Mouse (Mus musculus) hindbrain, embryonic 13.5 days (tissue): ENCODE data around the gene Hist1h3b. TPM values are rescaled to one million over a fixed set of nuclear protein-coding genes. Genes with fewer than 3 reads are reported as not detected.
A peak's percentile ranks its signal among the peaks of the same experiment; 100 is the strongest.
"Not testable (repeated sequence)": the region's sequence is repeated elsewhere in the genome, so short reads cannot be mapped to it uniquely, and the experiment has no call there.

ENCODE experiments used
- ATAC-seq: fragments of 200-750 bp; cut with Nextera tagmentation; 2 replicates; pipeline ENCODE4 v1.8.0; 2017; ENCODE audit warnings: moderate TSS enrichment; ENCODE audit not compliant: low FRiP score
- H3K27ac ChIP-seq: fragments of 300-500 bp; sonication (generic); 2 replicates; pipeline ENCODE4 v1.5.1; 2015; ENCODE audit warnings: inconsistent platforms, mild to moderate bottlenecking, moderate library complexity
- H3K27me3 ChIP-seq: fragments of 300-500 bp; sonication (generic); 2 replicates; pipeline ENCODE4 v1.6.1; 2015; ENCODE audit warnings: mild to moderate bottlenecking, inconsistent platforms
- H3K36me3 ChIP-seq: fragments of 300-500 bp; sonication (generic); 2 replicates; pipeline ENCODE4 v1.6.1; 2015; ENCODE audit warnings: mild to moderate bottlenecking, inconsistent platforms
- H3K4me1 ChIP-seq: fragments of 300-500 bp; sonication (generic); replicated peaks from 2 replicates; pipeline ENCODE4 v1.6.1; 2015; ENCODE audit warnings: inconsistent platforms
- H3K4me2 ChIP-seq: fragments of 300-500 bp; sonication (generic); 2 replicates; pipeline ENCODE4 v1.6.1; 2015; ENCODE audit warnings: inconsistent platforms, mild to moderate bottlenecking, moderate library complexity
- H3K4me3 ChIP-seq: fragments of 300-500 bp; sonication (generic); 2 replicates; pipeline ENCODE4 v1.5.1; 2015; ENCODE audit warnings: mild to moderate bottlenecking, inconsistent platforms
- H3K9ac ChIP-seq: fragments of 300-500 bp; sonication (generic); 2 replicates; pipeline ENCODE4 v1.6.1; 2015; ENCODE audit warnings: mild to moderate bottlenecking, inconsistent platforms
- H3K9me3 ChIP-seq: fragments of 300-500 bp; sonication (generic); 2 replicates; pipeline ENCODE4 v1.6.1; 2016; ENCODE audit warnings: inconsistent platforms
- WGBS: fragments of 180-500 bp; shearing (Covaris S2); methylation state at CpG from one replicate; pipeline ENCODE4 v1.1.7; 2015; 5-methylcytosine and 5-hydroxymethylcytosine counted together
- polyA plus RNA-seq: library from polyadenylated mRNA; unstranded; fragments of >200 nt; fragmentation: Nextera tagmentation; extraction: Ambion mirVana; gene quantifications from 2 replicates; pipeline ENCODE4 v1.2.1, GENCODE M21; 2015

Hist1h3b gene
- polyA plus RNA-seq, 1 experiment from 2014 or later, result 4.4 TPM

- Histone ChIP-seq H3K4me3 (no peak overlapping the region), H3K4me1 (peaks cover 16% of the 10 kb centered on the region), H3K9me3 (no peaks in the 10 kb centered on the region), H3K27me3 (no peaks in the 10 kb centered on the region), H3K27ac (no peak overlapping the region), H3K4me2 (no peak overlapping the region), H3K36me3 (no peaks in the 10 kb centered on the region), H3K9ac (no peak overlapping the region)
- 92% methylated on average over 5 of the region's 5 CpGs for WGBS
- ATAC-seq, result no peak
These were observed 2.4 kb upstream of the Hist1h3b start for GRCm38 (mm10) chr13:23749563-23750121.

- Histone ChIP-seq H3K4me1 (peaks cover 16% of the 10 kb centered on the region), H3K4me3 (peak within 1 kb of the TSS; percentile 44), H3K27ac (peak within 1 kb of the TSS; percentile 94), H3K4me2 (peak within 1 kb of the TSS; percentile 69), H3K9ac (peak within 1 kb of the TSS; percentile 67; the same call in 1 of the 2 replicates)
- not testable (repeated sequence) for H3K27me3 ChIP-seq, H3K36me3 ChIP-seq, H3K9me3 ChIP-seq
- ATAC-seq, result peak; percentile 62
- under 1% methylated on average over 32 of the region's 47 CpGs for WGBS
These were observed 1.1 kb upstream of the Hist1h3b start, which contains the start of gene Hist1h2ab for GRCm38 (mm10) chr13:23750839-23751477. Gene Hist1h2ab, plus strand, starts transcription at chr13:23751126.

GRCm38 (mm10) chr13:23751478-23751956 lies 550 bp upstream of the Hist1h3b start:
- 2% methylated on average over 11 of the region's 11 CpGs for WGBS

GRCm38 (mm10) chr13:23752742-23753172 lies 690 bp downstream of the Hist1h3b start:
- Histone ChIP-seq H3K27ac (no peak overlapping the region), H3K4me1 (peaks cover 13% of the 10 kb centered on the region), H3K4me2 (peak overlapping the region; percentile 49), H3K36me3 (no peaks in the 10 kb centered on the region), H3K9me3 (no peaks in the 10 kb centered on the region), H3K9ac (peak overlapping the region; percentile 43; the same call in 1 of the 2 replicates), H3K4me3 (peak overlapping the region; percentile 26), H3K27me3 (no peaks in the 10 kb centered on the region)
- no peak for ATAC-seq
- 2% methylated on average over 6 of the region's 6 CpGs for WGBS

More at GRCm38 (mm10) chr13:23751478-23751956, 550 bp upstream of the Hist1h3b start:
- no peaks in the 10 kb centered on the region for H3K27me3 ChIP-seq
- peaks cover 16% of the 10 kb centered on the region for H3K4me1 ChIP-seq
- peak overlapping the region; percentile 44 for H3K4me3 ChIP-seq
- 0 out of 2 replicates have a peak, but pooled peaks have one; percentile 21 for ATAC-seq
- no peaks in the 10 kb centered on the region for H3K36me3 ChIP-seq
- peak overlapping the region; percentile 94 for H3K27ac ChIP-seq
- H3K9ac ChIP-seq, result peak overlapping the region; percentile 67; the same call in 1 of the 2 replicates
- H3K9me3 ChIP-seq, result no peaks in the 10 kb centered on the region
- H3K4me2 ChIP-seq, result peak overlapping the region; percentile 69

GRCm38 (mm10) chr13:23753314-23754078 lies 1.4 kb downstream of the Hist1h3b start:
- Histone ChIP-seq H3K9me3 (no peaks in the 10 kb centered on the region), H3K27ac (no peak overlapping the region), H3K36me3 (no peaks in the 10 kb centered on the region), H3K4me1 (peaks cover 8% of the 10 kb centered on the region), H3K9ac (no peak overlapping the region), H3K4me3 (no peak overlapping the region), H3K4me2 (no peak overlapping the region; the same call in 1 of the 2 replicates), H3K27me3 (no peaks in the 10 kb centered on the region)
- ATAC-seq, result no peak
- WGBS, result 55% methylated on average over 4 of the region's 4 CpGs

GRCm38 (mm10) chr13:23755000-23755399 lies 2.9 kb downstream of the Hist1h3b start:
- H3K4me2 ChIP-seq, result no peak overlapping the region
- no peak for ATAC-seq
- no peak overlapping the region for H3K9ac ChIP-seq
- no peaks in the 10 kb centered on the region for H3K36me3 ChIP-seq
- no peaks in the 10 kb centered on the region for H3K27me3 ChIP-seq
- H3K27ac ChIP-seq, result no peak overlapping the region
- H3K4me3 ChIP-seq, result no peak overlapping the region
- peaks cover 11% of the 10 kb centered on the region for H3K4me1 ChIP-seq
- H3K9me3 ChIP-seq, result no peaks in the 10 kb centered on the region

- H3K4me2 ChIP-seq, result peak within 1 kb of the TSS; percentile 66
- peak within 1 kb of the TSS; percentile 39 for H3K4me3 ChIP-seq
- no peaks in the 10 kb centered on the region for H3K27me3 ChIP-seq
- no peaks in the 10 kb centered on the region for H3K36me3 ChIP-seq
- peak; percentile 74 for ATAC-seq
- peaks cover 22% of the 10 kb centered on the region for H3K4me1 ChIP-seq
- H3K9me3 ChIP-seq, result no peaks in the 10 kb centered on the region
- WGBS, result 0% methylated on average over 19 of the region's 22 CpGs
- H3K9ac ChIP-seq, result peak within 1 kb of the TSS; percentile 69
- peak within 1 kb of the TSS; percentile 87 for H3K27ac ChIP-seq
These were observed 4.7 kb downstream of the Hist1h3b start, which contains the start of gene Hist1h4b for GRCm38 (mm10) chr13:23756790-23757189. Gene Hist1h4b, plus strand, starts transcription at chr13:23757013.

GRCm38 (mm10) chr13:23757211-23757773 lies 5.2 kb downstream of the Hist1h3b start:
- Histone ChIP-seq H3K4me1 (peaks cover 23% of the 10 kb centered on the region), H3K4me3 (peak overlapping the region; percentile 39), H3K27ac (peak overlapping the region; percentile 87), H3K9me3 (no peaks in the 10 kb centered on the region), H3K36me3 (no peaks in the 10 kb centered on the region), H3K27me3 (no peaks in the 10 kb centered on the region), H3K4me2 (peak overlapping the region; percentile 66), H3K9ac (peak overlapping the region; percentile 69)
- under 1% methylated on average over 21 of the region's 23 CpGs for WGBS
- peak; percentile 25 for ATAC-seq

GRCm38 (mm10) chr13:23757921-23758320 lies 5.9 kb downstream of the Hist1h3b start:
- 46% methylated on average over 3 of the region's 3 CpGs for WGBS
- no peak overlapping the region for H3K9ac ChIP-seq

GRCm38 (mm10) chr13:23759251-23759771 lies 7.2 kb downstream of the Hist1h3b start:
- no peak overlapping the region for H3K4me2 ChIP-seq
- no peaks in the 10 kb centered on the region for H3K9me3 ChIP-seq
- no peak overlapping the region for H3K9ac ChIP-seq
- no peaks in the 10 kb centered on the region for H3K27me3 ChIP-seq
- H3K36me3 ChIP-seq, result no peaks in the 10 kb centered on the region
- 60% methylated on average over 3 of the region's 3 CpGs for WGBS
- no peak overlapping the region for H3K27ac ChIP-seq
- no peak overlapping the region for H3K4me3 ChIP-seq
- peaks cover 31% of the 10 kb centered on the region for H3K4me1 ChIP-seq
- ATAC-seq, result no peak

More at GRCm38 (mm10) chr13:23757921-23758320, 5.9 kb downstream of the Hist1h3b start:
- Histone ChIP-seq H3K27ac (no peak overlapping the region), H3K9me3 (no peaks in the 10 kb centered on the region), H3K27me3 (no peaks in the 10 kb centered on the region), H3K4me1 (peaks cover 20% of the 10 kb centered on the region), H3K36me3 (no peaks in the 10 kb centered on the region), H3K4me2 (no peak overlapping the region), H3K4me3 (no peak overlapping the region)
- no peak for ATAC-seq

GRCm38 (mm10) chr13:23759916-23760239 lies 7.8 kb downstream of the Hist1h3b start:
- no peak for ATAC-seq
- Histone ChIP-seq H3K36me3 (no peaks in the 10 kb centered on the region), H3K4me3 (peak overlapping the region; percentile 53; the same call in 1 of the 2 replicates), H3K27me3 (no peaks in the 10 kb centered on the region), H3K4me1 (peaks cover 33% of the 10 kb centered on the region), H3K9me3 (no peaks in the 10 kb centered on the region), H3K27ac (no peak overlapping the region; the same call in 1 of the 2 replicates), H3K9ac (no peak overlapping the region), H3K4me2 (peak overlapping the region; percentile 94)
- 67% methylated on average over 1 of the region's 1 CpGs for WGBS
